Mouse (Mus musculus) cerebral cortex, adult 2 months (tissue): ENCODE results near the gene Adamts1.

Experiments used
- WGBS: fragments of 180-500 bp; shearing (Covaris S2); methylation state at CpG from one replicate; pipeline ENCODE4 v1.1.7; 2018; 5-methylcytosine and 5-hydroxymethylcytosine counted together

The Adamts1 gene

DNA sequence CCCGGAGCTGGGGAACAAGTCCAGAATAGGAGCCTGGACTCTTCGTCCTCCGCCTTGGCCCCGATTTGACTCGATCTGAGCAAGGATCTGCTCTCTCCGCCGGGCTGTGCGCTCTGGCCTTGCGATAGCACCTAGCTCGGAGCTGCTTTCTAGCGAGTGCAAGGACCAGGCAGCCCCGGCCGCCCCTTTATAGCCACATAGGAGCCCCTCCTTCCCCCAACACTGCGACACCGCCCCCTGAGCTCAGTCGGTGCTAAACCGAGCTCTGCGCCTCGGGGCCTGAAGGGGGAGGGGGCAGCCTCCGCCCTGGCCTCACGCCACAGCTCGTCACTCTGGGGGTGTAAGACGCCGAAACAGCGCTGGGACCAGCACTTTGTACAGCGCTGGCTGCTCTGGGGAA is at the start of gene Adamts1:
Gene Adamts1 (minus strand): TSS at position 160 of the 400 bp plus-strand sequence.
- under 1% methylated on average over 26 of the region's 26 CpGs for WGBS

GRCm38 (mm10) chr16:85827066-85827465 is 24.2 kb upstream of the Adamts1 start:
- WGBS: 62% methylated on average over 3 of the region's 3 CpGs

GRCm38 (mm10) chr16:85822330-85822916 is 19.5 kb upstream of the Adamts1 start:
- 83% methylated on average over 5 of the region's 5 CpGs for WGBS

DNA sequence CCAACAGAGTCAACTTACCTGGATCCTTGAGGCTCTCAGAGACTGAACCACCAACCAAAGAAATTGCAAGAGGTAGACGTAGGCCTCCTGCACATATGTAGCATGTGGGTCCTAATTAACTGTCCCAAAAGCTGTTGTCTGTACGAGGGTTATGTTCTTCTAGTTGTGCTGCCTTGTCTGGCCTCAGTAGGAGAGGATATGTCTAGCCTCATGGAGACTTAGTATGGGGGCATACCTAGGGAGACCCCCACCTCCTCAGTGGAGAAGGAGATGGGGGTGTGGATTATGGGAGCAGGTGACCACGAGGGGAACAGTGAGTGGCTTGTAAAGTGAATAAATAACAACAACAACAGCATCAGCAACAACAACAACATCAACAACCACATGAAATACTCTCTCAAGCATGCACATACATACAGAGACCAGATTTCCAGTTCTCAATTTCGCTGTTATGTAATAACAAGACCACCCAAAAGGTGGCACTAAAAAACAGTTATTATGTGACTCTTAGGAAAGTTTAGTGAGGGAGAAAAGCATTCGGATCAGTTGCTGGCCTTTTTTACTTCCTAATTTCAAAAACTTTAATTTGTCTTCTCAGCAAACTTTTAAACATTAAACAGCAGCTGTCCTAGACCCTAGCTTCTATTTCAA is 17.0 kb upstream of the Adamts1 start:
- WGBS: 53% methylated on average over 5 of the region's 5 CpGs

GRCm38 (mm10) chr16:85814116-85814515 is 11.2 kb upstream of the Adamts1 start:
- WGBS: 97% methylated on average over 2 of the region's 2 CpGs

DNA sequence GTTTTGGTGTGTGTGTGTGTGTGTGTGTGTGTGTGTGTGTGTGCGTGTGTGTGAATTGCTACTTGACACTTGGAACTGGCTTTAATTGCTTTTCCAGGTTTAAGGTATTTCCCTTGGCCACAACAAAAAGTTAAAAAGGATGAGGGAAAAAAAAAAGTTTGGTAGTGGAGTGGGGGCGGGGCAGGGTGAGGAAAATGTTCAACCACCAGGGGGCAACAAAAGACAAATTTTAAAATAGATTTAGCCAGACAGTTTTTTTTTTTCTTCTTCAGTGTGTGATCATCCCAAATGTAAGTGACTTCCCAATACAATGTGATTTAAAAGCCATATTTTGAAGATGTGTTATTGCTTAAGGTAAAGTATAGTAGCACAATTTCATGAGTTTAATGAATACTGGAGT is 4.7 kb upstream of the Adamts1 start:
- WGBS: 8% methylated on average over 2 of the region's 2 CpGs

DNA sequence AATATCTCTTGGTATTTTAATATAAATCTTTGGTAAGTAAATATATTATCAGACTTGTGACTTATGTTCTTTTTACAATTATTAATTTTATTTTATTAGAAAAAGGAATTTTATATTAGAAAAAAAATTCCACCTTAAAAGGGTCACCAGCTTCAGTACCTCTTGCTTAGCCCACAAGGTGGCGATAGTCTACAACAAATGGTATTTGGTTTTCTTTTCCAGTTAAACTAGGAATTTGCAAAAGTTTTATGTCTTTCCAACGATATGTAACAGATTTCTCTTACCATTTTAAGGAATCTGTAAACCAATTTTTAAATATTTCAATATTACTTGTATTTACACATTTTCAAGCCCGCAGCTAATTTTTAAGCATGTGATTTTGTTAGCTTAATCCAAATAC is 4.2 kb upstream of the Adamts1 start:
- WGBS: 21% methylated on average over 3 of the region's 3 CpGs

- WGBS: 37% methylated on average over 2 of the region's 2 CpGs
Observed at GRCm38 (mm10) chr16:85805581-85805980, 2.7 kb upstream of the Adamts1 start.

DNA sequence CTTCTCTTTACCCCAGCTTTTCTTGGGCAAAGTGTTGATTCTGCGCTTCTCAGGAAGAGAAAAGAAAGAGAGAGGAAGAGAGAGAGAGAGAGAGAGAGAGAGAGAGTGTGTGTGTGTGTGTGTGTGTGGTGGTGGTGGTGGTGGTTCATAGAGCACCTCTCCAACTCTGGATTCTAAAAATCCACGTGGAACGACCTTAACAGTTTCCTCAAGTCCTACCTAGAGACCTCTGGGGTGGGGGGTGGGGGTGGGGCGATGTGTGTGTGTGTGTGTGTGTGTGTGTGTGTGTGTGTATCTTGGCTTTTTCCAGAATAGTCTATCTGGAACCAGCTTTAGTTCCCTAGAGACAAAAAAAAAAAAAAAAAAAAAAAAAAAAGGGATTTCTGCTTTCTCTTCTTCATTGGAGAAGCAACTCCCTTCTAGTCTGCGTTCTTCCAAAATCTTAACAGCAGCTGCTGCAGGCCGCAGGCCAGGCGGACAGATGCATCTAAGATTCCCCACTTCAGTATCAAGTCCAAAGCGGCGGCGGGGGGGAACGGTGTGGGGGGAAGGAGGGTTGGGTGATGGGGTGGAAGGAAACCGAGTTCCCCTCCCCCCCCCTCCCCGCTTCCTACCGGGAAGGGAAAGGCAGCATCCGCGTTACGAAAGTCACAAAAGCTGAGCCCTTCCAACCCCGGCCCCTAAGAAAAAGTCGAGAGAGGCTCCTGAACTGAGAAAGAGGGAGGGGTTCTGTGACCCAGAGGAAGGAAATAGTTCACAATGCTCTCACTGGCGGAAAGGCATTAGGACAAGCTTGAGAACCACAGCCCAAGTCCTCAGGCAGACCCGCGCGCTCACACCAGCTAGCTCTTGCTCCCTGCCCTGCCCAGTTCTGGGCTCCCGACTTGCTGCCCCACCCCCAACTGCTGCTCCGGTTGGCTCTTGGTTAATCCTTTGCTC is 969 bp upstream of the Adamts1 start:
- WGBS: 4% methylated on average over 25 of the region's 25 CpGs

GRCm38 (mm10) chr16:85801971-85802811 is 722 bp downstream of the Adamts1 start:
- WGBS: under 1% methylated on average over 67 of the region's 67 CpGs

DNA sequence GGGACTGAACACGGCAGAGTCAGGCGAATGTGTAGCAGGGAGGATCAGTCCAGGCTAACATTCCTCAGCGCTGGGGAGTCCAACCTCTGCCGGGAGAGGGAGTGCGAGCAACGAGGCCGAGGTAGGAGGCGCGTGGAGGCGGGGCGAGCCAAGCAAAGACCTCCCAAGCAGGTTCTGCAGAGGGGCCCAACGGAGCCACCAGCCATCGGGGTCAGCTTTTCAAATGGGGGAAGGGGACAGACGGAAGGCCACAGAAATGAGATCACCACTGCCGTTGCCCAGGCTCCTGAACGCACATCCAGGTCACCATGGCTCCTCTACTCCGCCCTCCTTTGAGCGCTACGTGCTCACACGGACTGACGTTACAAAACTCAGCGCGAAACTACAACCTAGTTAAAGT is 1.7 kb downstream of the Adamts1 start:
- WGBS: under 1% methylated on average over 23 of the region's 23 CpGs

DNA sequence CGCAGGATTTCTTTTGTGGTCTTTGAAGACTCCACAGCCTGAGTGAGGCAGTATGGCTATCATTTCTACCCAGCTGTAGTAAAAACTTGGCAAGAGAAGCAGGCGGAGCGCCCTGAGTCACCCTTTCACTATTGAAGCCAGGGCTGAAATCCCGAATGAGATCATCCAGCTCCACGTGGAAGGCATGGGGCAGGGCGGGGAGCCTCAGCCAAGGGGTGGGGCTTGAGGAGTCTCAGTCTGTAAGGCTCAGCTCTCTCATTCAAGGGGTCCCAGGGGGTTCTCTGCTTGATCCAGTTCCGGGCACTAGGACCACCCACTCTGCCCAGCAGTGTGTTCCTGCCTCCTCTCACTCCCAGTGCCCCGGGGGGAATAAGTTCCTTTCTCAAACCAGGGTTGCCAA is 2.2 kb downstream of the Adamts1 start:
- WGBS: 4% methylated on average over 8 of the region's 8 CpGs

DNA sequence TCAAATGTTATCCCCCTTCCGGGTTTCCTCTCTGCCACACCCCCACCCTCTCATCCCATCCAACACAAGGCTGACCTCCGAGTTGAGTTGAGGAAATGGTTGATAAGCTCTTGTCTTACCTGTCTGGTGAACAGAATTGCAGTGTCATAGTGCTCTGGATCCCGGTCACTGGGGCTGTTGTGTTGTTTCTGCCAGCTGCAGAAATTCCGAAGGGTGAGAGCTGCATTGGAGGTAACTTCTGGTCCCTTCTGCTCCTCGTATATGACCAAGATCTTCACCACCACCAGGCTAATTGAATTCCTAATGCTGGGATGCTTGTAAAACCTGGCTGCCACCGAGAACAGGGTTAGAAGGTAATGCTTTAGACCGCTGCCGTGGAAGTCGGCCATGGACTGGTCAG is 2.9 kb downstream of the Adamts1 start:
- 67% methylated on average over 9 of the region's 9 CpGs for whole genome bisulfite sequencing

DNA sequence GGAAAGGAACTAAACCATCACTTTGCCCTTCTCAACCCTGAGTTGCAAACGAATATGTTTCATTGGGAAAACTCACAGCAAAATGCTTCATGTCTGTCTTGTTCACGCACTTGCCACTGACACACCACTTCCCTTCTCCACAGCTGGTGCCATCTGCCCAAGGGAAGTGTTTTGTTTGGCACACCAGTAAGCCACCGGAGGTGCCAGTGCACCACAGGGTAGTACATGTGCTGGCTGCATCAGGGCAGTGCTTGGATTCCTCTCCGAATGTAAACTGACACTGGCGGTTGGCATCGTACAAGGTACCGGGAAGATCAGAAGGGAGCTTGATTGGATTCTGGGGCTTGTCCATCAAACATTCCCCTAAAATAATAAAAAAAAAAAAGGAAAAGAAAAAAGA is 4.6 kb downstream of the Adamts1 start:
- WGBS: 85% methylated on average over 7 of the region's 7 CpGs

- WGBS: 98% methylated on average over 4 of the region's 4 CpGs
Observed at GRCm38 (mm10) chr16:85797161-85797560, 5.8 kb downstream of the Adamts1 start.

DNA sequence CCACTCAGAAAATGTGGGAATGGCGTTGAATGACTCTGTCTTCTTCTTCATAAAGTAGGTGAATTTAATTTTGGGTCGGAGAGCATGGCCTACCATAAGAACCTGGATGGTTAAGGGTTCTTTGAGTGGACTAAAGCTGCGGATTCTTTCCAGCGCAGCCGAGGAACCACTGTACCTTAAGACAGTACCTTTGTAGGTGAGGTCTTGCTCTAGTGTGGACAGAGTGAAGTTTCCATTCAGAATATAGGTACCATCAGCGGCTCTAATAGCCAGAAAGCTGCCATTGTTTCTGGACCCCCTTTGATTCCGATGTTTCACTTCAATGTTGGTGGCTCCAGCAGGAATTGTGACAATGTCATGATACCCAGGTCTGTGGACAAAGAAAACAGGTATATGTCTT is 7.2 kb downstream of the Adamts1 start:
- 97% methylated on average over 7 of the region's 7 CpGs for WGBS

- WGBS: 83% methylated on average over 4 of the region's 4 CpGs
Observed at GRCm38 (mm10) chr16:85793166-85793830, 9.6 kb downstream of the Adamts1 start.

DNA sequence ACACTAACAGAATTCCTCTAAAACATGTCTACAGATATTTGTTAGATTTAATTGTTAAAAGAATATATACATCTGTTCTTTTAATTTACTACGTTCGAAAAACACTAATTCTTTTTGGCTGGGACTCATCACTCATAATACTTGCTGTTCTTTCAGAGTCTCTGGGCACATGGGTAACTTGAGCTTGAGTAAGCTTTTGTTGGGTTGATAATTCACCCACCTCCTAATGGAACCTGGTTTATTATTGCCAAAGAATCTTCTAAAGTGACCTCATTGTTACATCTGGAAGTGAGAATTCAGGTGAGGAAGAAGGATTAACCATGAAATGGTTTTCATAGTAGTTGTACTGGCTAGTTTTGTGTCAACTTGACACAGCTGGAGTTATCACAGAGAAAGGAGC is 21.8 kb downstream of the Adamts1 start:
- 92% methylated on average over 2 of the region's 2 CpGs for WGBS

- WGBS: 74% methylated on average over 3 of the region's 3 CpGs
Observed at GRCm38 (mm10) chr16:85772272-85772671, 30.6 kb downstream of the Adamts1 start.

GRCm38 (mm10) chr16:85767341-85767740 is 35.6 kb downstream of the Adamts1 start:
- WGBS: 76% methylated on average over 4 of the region's 4 CpGs

DNA sequence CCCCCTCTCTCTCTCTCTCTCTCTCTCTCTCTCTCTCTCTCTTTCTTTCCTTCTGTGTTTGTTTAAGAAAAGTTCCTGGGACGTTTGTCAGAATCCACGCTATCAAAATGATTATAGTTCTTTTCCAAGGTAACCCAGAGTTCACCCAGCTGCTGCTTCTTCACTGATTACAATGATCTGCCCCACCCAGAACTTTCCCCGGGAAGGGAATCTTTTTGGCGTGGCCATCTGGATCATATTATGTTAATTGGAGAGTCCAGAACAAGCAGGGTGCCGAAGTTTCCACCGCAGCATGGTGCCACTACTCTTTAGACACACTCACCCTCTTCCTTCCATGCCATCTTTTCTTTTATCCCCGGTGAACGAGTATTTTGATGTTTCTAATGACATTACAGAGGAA is 37.2 kb downstream of the Adamts1 start:
- WGBS: 59% methylated on average over 8 of the region's 8 CpGs
